Mouse (Mus musculus) testis, adult 2 months (tissue): ENCODE data around the gene BC051019.

ENCODE experiments used
- CTCF ChIP-seq: fragments of 200-500 bp; IDR thresholded peaks from 2 replicates; pipeline ENCODE4 v1.5.1; 2012; ENCODE audit warnings: low read depth, mild to moderate bottlenecking, inconsistent platforms, low read length, moderate library complexity; ENCODE audit not compliant: control insufficient read depth, insufficient read depth, insufficient replicate concordance
- POLR2A ChIP-seq: fragments of 200-500 bp; IDR thresholded peaks from 2 replicates; pipeline ENCODE4 v1.6.1; 2012; ENCODE audit warnings: low read depth, mild to moderate bottlenecking, inconsistent platforms, low read length, moderate library complexity; ENCODE audit not compliant: control insufficient read depth

GRCm38 (mm10) chr7:109723697-109724096 is at the start of gene BC051019:
- TF ChIP-seq POLR2A, result no peak
- TF ChIP-seq CTCF, result no peak
